Mouse (Mus musculus) common myeloid progenitor, adult 5-6 weeks (primary cell): ENCODE measurements around the gene Akap17b. TPM values are rescaled to one million over a fixed set of nuclear protein-coding genes. Genes with fewer than 3 reads are reported as not detected.

Experiments used
- ATAC-seq: replicated peaks from 2 replicates; pipeline ENCODE4 v1.8.0; 2016; ENCODE audit warnings: low read depth, mild to moderate bottlenecking, moderate TSS enrichment, inconsistent platforms; ENCODE audit not compliant: poor library complexity, severe bottlenecking
- total RNA-seq: library from RNA; stranded (forward); fragments of 200-1000, 187-1606 nt; gene quantifications from 2 replicates; pipeline ENCODE4 v1.2.3, GENCODE M21; 2017

The Akap17b gene
- total RNA-seq, 1 experiment from 2014 or later, result 11.8 TPM

DNA sequence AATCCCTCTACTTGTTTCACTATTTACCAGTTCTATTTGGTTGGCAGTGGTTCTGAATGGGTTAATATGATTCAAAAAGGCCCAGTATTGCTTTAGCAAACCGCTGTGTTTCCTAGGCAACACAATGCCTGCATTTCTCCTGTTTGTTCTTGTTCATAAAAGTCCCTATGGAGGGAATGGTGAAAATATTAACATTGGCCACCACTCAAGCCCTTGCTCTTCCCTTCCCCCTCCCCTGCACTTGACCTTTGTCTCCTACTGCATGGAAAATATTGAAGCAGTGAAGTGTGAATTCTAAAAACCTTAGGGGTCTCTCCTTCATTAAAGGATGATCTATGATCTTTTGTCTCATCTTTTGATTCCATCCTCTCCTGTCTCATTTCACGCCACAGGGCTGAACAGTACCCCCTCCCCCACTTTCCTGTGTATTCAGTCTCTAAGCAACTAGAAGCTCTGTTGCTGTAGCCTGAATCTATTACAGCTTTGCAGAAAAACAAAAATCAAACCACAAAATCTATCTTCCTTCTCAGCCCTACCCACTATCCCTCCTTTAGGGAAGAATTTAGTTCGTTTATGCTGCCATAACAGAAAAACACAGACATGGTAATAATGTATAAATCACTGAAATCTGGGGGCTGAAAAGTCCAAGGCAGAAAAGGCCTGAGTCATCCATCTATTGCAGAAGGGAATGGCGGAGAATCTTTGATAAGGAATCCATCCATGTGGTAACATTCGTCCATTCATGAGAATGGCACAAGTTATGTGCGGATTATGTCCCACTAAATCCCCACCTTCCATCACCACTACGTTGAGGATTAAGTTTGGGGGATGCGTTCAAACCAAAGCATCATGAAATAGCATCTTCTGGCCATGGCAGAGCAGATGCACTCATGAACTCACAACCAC, 57.6 kb downstream of the Akap17b start:
- no peak for ATAC-seq

DNA sequence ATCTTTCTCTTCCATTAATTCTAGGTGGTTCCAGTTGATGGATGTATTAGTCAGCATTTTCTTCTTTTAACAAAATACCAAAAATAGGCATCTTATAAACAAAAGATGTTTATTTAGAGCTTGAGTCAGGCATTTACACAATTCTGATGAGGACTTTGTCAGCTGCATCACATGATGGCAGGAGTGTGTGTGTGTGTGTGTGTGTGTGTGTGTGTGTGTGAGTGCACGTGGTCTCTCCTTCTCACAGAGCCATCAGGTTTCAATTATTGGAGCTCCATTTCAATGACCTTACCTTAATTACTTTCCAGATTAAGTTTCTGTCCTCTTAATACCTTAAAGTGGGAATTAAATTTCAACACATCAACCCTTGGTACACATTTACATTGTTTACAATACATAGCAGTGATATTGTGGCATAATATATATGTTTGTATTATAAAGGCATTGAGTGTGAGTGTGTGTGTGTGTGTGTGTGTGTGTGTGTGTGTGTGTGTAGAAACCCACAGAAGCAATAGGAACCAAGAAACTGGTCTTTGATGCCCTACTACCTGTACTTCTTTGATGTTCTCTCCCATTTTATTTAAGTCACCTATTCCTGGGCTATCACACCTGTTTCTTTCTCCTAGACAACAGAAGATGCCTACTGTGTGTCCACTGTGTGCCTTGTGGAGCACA, 58.4 kb downstream of the Akap17b start:
- no peak for ATAC-seq

DNA sequence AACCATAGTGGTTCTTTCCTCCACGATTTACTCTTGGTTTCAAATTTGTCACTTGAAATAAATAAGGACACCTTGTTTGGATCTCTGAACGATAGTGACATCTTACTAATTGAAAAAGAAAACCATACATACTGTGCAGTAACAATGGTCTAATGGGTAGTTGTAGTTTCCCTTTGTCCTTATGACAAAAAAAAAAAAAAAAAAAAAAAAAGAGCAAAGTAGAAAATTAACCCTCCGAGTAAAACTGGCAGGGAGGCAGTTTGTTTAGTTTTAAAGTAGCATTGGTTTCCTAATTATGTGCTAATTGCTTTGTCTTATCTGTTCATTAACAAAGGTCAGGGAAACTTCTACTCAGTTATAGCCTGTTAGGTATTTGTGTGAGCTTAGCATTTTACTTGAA, 83.1 kb downstream of the Akap17b start:
- ATAC-seq, result no peak

DNA sequence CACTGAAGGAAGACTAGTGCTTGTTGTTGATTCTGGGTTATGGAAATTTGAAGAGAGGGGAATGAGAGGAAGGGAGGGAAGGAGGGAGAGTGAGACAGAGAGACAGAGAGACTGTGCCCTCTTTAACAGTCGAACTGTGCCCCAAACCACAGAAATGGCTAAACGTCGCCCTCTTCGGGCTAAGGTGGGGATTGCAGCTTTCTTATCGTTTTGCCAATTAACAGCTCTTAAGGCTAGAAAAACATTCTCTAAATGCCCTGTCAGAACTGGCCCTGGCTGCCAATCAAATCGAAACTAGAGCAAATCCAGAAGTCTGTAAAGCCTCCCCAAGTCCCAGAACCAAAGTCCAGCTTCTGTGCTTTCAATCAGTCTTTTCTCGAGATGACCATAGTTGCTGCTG, 83.5 kb downstream of the Akap17b start:
- ATAC-seq, result peak; percentile 78

DNA sequence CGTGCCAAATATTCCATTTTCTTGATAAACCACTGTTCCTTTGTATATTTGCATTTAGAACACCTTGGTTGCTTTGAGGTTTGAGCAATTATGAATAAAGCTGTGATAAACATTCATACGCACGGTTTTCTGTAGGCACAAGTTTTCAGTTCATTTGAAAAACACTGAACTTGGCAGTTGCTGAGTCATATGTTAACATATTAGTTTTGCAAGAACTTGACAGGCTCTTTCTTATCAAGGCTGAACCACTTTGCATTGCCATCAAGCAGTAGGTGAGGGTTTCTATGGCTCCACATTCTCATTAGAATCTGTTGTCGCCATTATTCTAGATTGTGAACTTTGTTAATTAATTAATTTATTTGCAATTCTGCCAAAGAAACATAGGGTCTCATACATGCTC, 85.0 kb downstream of the Akap17b start:
- no peak for ATAC-seq

Other genes starting within 250 kb of the Akap17b start
- gene Gm6268, start 244.1 kb downstream of the Akap17b start, total RNA-seq, result 1.2 TPM in 1 of 2 replicates, not detected in the other
- not detected in 2 replicates for gene Gm14569, start 153.6 kb downstream of the Akap17b start, total RNA-seq
- gene Pgrmc1, start 47.2 kb downstream of the Akap17b start, total RNA-seq, result 72.3 and 76.6 TPM in 2 replicates
- gene Slc25a43, start 98.3 kb upstream of the Akap17b start, total RNA-seq, result 1.7 TPM in 1 of 2 replicates, not detected in the other
- 896 and 911 TPM in 2 replicates for gene Slc25a5, start 150.3 kb upstream of the Akap17b start, total RNA-seq
- 13.8 and 19.4 TPM in 2 replicates for gene Ube2a, start 228.5 kb upstream of the Akap17b start, total RNA-seq
- 55.6 TPM in 2 replicates for gene C330007P06Rik, start 228.7 kb upstream of the Akap17b start, total RNA-seq